Comparison of ENCODE assay signal across 21 mouse cellular contexts in the genomic region with DNA sequence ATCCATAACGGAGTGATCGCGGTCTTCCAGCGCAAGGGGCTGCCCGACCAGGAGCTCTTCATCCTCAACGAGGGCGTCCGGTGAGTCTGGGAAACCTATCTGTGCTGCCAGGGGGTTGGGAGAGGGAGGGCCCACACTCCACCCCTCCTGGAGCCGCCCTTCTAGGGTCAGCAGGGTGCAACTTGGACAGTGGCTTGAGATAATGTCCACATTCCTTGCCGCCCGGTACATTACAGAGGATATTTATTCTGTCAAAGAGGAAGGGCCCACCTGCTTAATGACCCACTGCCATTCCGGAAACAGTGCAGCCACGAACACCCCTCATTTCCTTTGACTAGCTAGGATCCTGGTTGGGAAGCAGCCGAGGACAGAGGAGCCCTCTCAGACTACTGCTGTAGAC. TPM values are rescaled to one million over a fixed set of nuclear protein-coding genes. Genes with fewer than 3 reads are reported as not detected.
DNase-seq lines count a peak whose midpoint lies in the region; ATAC-seq and TF ChIP-seq lines count a peak whose summit lies in the region.
"Had no signal": no experiment of that assay in that cellular context is flagged by ENCODE, and none has a peak within 500 bp of the region (broad histone marks: within the 10 kb centered on the region; RNA-seq: fewer than 3 reads in every experiment).

No protein-coding gene starts in this region.

- TF ChIP-seq CTCF in intestine, postnatal 0 days (IDR thresholded peaks at IDR 0.05; ENCODE audit: low read depth): no peak

- peak overlapping the region; percentile 61 for H3K27ac ChIP-seq in kidney, embryonic 16.5 days (ENCODE audit: low read length)
- H3K27ac ChIP-seq in heart, embryonic 11.5 days (ENCODE audit: low read depth, low read length): peak overlapping the region; percentile 22; the same call in 1 of the 2 replicates
- H3K27ac ChIP-seq in intestine, postnatal 0 days (ENCODE audit: low read depth, low read length): 0 out of 2 replicates have a peak overlapping the region, but pooled peaks have one; percentile 70
- no peak overlapping the region for H3K27ac ChIP-seq in liver, embryonic 12.5 days
- H3K27ac ChIP-seq: embryonic facial prominence, embryonic 15.5 days; hindbrain, postnatal 0 days; layer of hippocampus, adult 2 months; limb, embryonic 13.5 days; midbrain, embryonic 12.5 days had no signal

- peak; percentile 57 for ATAC-seq in kidney, embryonic 16.5 days (ENCODE audit: low FRiP score, low TSS enrichment)
- no peak; the same call in 1 of the 2 replicates for ATAC-seq in heart, embryonic 11.5 days (replicated peaks; ENCODE audit: insufficient number of reproducible peaks, low FRiP score, low TSS enrichment)
- no peak for ATAC-seq in intestine, postnatal 0 days
- ATAC-seq in liver, embryonic 12.5 days: no peak
- ATAC-seq: CD4-positive, CD25-positive, alpha-beta regulatory T cell, adult 4 months; hindbrain, postnatal 0 days; liver, postnatal 0 days had no signal

- peaks cover 41% of the 10 kb centered on the region for H3K36me3 ChIP-seq in kidney, embryonic 16.5 days (ENCODE audit: insufficient read depth, low read length)
- peaks cover 17% of the 10 kb centered on the region for H3K36me3 ChIP-seq in heart, embryonic 11.5 days (ENCODE audit: control insufficient read depth, insufficient read depth, low read length)
- peaks cover 47% of the 10 kb centered on the region for H3K36me3 ChIP-seq in intestine, postnatal 0 days (ENCODE audit: control insufficient read depth, insufficient read depth)
- H3K36me3 ChIP-seq in liver, embryonic 12.5 days: peaks cover 53% of the 10 kb centered on the region
- H3K36me3 ChIP-seq: midbrain, embryonic 12.5 days had no signal

- no peak for DNase-seq in kidney, adult 18-20 months
- DNase-seq in heart, adult 8-10 months (ENCODE audit: low spot score): peak; percentile 38
- DNase-seq in ovary, postnatal 14 days (ENCODE audit: low spot score): no peak
- DNase-seq: adrenal gland, adult 8-10 months; cerebellum, adult 9-10 months; liver, postnatal 0 days; spleen, adult 18-20 months; thymus, postnatal 36 days had no signal

- H3K9me3 ChIP-seq in kidney, embryonic 16.5 days (ENCODE audit: low read length): no peaks in the 10 kb centered on the region
- no peaks in the 10 kb centered on the region for H3K9me3 ChIP-seq in heart, embryonic 11.5 days (replicated peaks; ENCODE audit: control insufficient read depth, low read length)
- H3K9me3 ChIP-seq in intestine, postnatal 0 days (ENCODE audit: control insufficient read depth): no peaks in the 10 kb centered on the region
- H3K9me3 ChIP-seq in liver, embryonic 12.5 days (replicated peaks): no peaks in the 10 kb centered on the region
- H3K9me3 ChIP-seq: embryonic facial prominence, embryonic 15.5 days; limb, embryonic 13.5 days; midbrain, embryonic 12.5 days had no signal

- H3K4me2 ChIP-seq in kidney, embryonic 16.5 days (replicated peaks; ENCODE audit: low read depth, low read length): peak overlapping the region; percentile 7; the same call in 1 of the 2 replicates
- H3K4me2 ChIP-seq in heart, embryonic 11.5 days: no peak overlapping the region
- peak overlapping the region; percentile 7; the same call in 1 of the 2 replicates for H3K4me2 ChIP-seq in intestine, postnatal 0 days (replicated peaks; ENCODE audit: low read depth)
- H3K4me2 ChIP-seq in liver, embryonic 12.5 days: no peak overlapping the region
- H3K4me2 ChIP-seq: embryonic facial prominence, embryonic 15.5 days; limb, embryonic 13.5 days; midbrain, embryonic 12.5 days had no signal

- 32% methylated on average over 14 of the region's 14 CpGs for WGBS in kidney, embryonic 16.5 days
- WGBS in heart, embryonic 11.5 days (ENCODE audit: insufficient replicate concordance): 46% methylated on average over 14 of the region's 14 CpGs
- WGBS in intestine, postnatal 0 days: 65% methylated on average over 14 of the region's 14 CpGs
- 76% methylated on average over 14 of the region's 14 CpGs for WGBS in liver, embryonic 12.5 days (ENCODE audit: insufficient replicate concordance)

- no peak overlapping the region for H3K4me3 ChIP-seq in kidney, embryonic 16.5 days (ENCODE audit: low read length)
- H3K4me3 ChIP-seq in heart, embryonic 11.5 days (ENCODE audit: low read depth, low read length): no peak overlapping the region
- no peak overlapping the region for H3K4me3 ChIP-seq in intestine, postnatal 0 days (ENCODE audit: low read depth, low read length)
- no peak overlapping the region for H3K4me3 ChIP-seq in liver, embryonic 12.5 days
- H3K4me3 ChIP-seq: embryonic facial prominence, embryonic 15.5 days; layer of hippocampus, adult 2 months; limb, embryonic 13.5 days; midbrain, embryonic 12.5 days; myocyte had no signal

- no peaks in the 10 kb centered on the region for H3K27me3 ChIP-seq in kidney, embryonic 16.5 days (ENCODE audit: insufficient read depth, low read length)
- no peaks in the 10 kb centered on the region for H3K27me3 ChIP-seq in heart, embryonic 11.5 days (ENCODE audit: control insufficient read depth, insufficient read depth, low read length)
- no peaks in the 10 kb centered on the region for H3K27me3 ChIP-seq in intestine, postnatal 0 days (replicated peaks; ENCODE audit: control insufficient read depth, insufficient read depth, low read length)
- H3K27me3 ChIP-seq in liver, embryonic 12.5 days (replicated peaks): 0 out of 2 replicates have a peak, but pooled peaks cover 5% of the 10 kb centered on the region
- H3K27me3 ChIP-seq: embryonic facial prominence, embryonic 15.5 days; limb, embryonic 13.5 days had no signal

- peaks cover 39% of the 10 kb centered on the region for H3K4me1 ChIP-seq in kidney, embryonic 16.5 days (ENCODE audit: insufficient read depth, low read length)
- H3K4me1 ChIP-seq in heart, embryonic 11.5 days (ENCODE audit: control insufficient read depth, insufficient read depth, low read length): peaks cover 38% of the 10 kb centered on the region
- peaks cover 14% of the 10 kb centered on the region for H3K4me1 ChIP-seq in intestine, postnatal 0 days (replicated peaks; ENCODE audit: control insufficient read depth, insufficient read depth, low read length)
- H3K4me1 ChIP-seq in liver, embryonic 12.5 days: peaks cover 27% of the 10 kb centered on the region
- H3K4me1 ChIP-seq: midbrain, embryonic 12.5 days had no signal

- H3K9ac ChIP-seq in kidney, embryonic 16.5 days (replicated peaks; ENCODE audit: low read length): no peak overlapping the region
- H3K9ac ChIP-seq in heart, embryonic 11.5 days (ENCODE audit: low read depth, low read length): no peak overlapping the region
- no peak overlapping the region for H3K9ac ChIP-seq in intestine, postnatal 0 days (ENCODE audit: low read depth, low read length)
- H3K9ac ChIP-seq in liver, embryonic 12.5 days: no peak overlapping the region
- H3K9ac ChIP-seq: embryonic facial prominence, embryonic 15.5 days; limb, embryonic 13.5 days; liver, postnatal 0 days; midbrain, embryonic 12.5 days had no signal

RNA-seq across cellular contexts. Expression of a gene that starts 18.5 kb away (rescaled TPM):
- 43.4 and 44.1 TPM in 2 replicates for polyA plus RNA-seq in kidney, embryonic 16.5 days (2015; fragmentation: Nextera tagmentation; extraction: Ambion mirVana)
- total RNA-seq in heart, adult 8-10 months (2022): 1 to 10 TPM; 2.5 to 4.3 (median 3.1) TPM
- 18.0 and 19.9 TPM in 2 replicates for polyA plus RNA-seq in heart, embryonic 11.5 days (2014; fragmentation: Nextera tagmentation; extraction: Ambion mirVana)
- polyA plus RNA-seq in intestine, postnatal 0 days (2015; fragmentation: Nextera tagmentation; extraction: Ambion mirVana): 68.5 and 83.0 TPM in 2 replicates
- polyA plus RNA-seq in liver, embryonic 12.5 days (2016; fragmentation: Nextera tagmentation; extraction: Ambion mirVana): 12.6 and 14.1 TPM in 2 replicates
- total RNA-seq: MEL had no signal

RNA-seq across cellular contexts. Expression of a gene that starts 31.9 kb away (rescaled TPM):
- 12.3 and 13.8 TPM in 2 replicates for polyA plus RNA-seq in kidney, embryonic 16.5 days (2015; fragmentation: Nextera tagmentation; extraction: Ambion mirVana)
- total RNA-seq in heart, adult 8-10 months (2022): 1 to 10 TPM in 2 of 4 experiments, under 1 TPM in 2; 0.83 to 1.3 (median 1.0) TPM
- polyA plus RNA-seq in heart, embryonic 11.5 days (2014; fragmentation: Nextera tagmentation; extraction: Ambion mirVana): 2.7 TPM in 2 replicates
- 10.6 and 11.2 TPM in 2 replicates for polyA plus RNA-seq in intestine, postnatal 0 days (2015; fragmentation: Nextera tagmentation; extraction: Ambion mirVana)
- polyA plus RNA-seq in liver, embryonic 12.5 days (2016; fragmentation: Nextera tagmentation; extraction: Ambion mirVana): 0.88 and 0.91 TPM in 2 replicates
- total RNA-seq: MEL; neutrophil, adult 5-6 weeks had no signal
- polyA plus RNA-seq: CD4-positive, CD25-positive, alpha-beta regulatory T cell, adult 4 months; myocyte had no signal

Comparison
In these comparisons a context has a peak if more than half of its experiments do, and no peak if none do; other contexts are left out.
1. H3K4me2 ChIP-seq: peak in kidney, embryonic 16.5 days (single experiment) and intestine, postnatal 0 days (single experiment); none in heart, embryonic 11.5 days (single experiment) and liver, embryonic 12.5 days (single experiment).